ENCODE assay signal across 9 mouse cellular contexts in the genomic region with DNA sequence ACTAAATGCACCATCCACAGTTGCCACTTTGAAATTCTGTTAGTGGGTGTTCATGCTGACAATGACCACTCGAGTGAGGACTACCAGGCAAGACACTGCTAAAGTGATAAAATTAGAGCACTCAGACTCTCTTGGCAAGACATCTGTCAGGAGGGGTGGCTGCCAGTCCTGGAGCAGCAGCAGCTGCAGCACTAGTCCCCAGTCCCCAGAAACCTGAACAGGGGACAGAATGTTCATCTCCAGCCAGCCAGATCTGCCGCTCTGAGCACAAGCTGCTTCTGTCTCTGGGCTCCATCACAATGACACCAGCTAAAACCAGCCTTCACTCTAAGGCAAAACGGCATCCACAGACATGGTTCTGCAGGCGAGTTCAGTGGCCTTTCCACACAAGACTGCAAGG. TPM values are rescaled to one million over a fixed set of nuclear protein-coding genes. Genes with fewer than 3 reads are reported as not detected.
A peak's percentile ranks its signal among the peaks of the same experiment; 100 is the strongest.
DNase-seq lines count a peak whose midpoint lies in the region; ATAC-seq and TF ChIP-seq lines count a peak whose summit lies in the region.
"Had no signal": no experiment of that assay in that cellular context is flagged by ENCODE, and none has a peak within 500 bp of the region (broad histone marks: within the 10 kb centered on the region; RNA-seq: fewer than 3 reads in every experiment).

No protein-coding gene starts in this region.

- H3K9ac ChIP-seq in intestine, postnatal 0 days (ENCODE audit: low read depth, low read length), result no peak overlapping the region

- TF ChIP-seq CTCF in intestine, postnatal 0 days (IDR thresholded peaks at IDR 0.05; ENCODE audit: low read depth), result no peak

- DNase-seq in kidney, postnatal 14 days, result peak; percentile 7
- DNase-seq in kidney, adult 9 months, result no peak
- DNase-seq in heart, postnatal 14 days, result peak; percentile 53 to 59
- peak; percentile 81 for DNase-seq in right cerebral cortex, adult 18-20 months
- no peak for DNase-seq in ovary, adult 18-20 months (ENCODE audit: low spot score)
- no peak for DNase-seq in spleen, postnatal 36 days (ENCODE audit: low spot score in 2 of 2)

- no peak overlapping the region for H3K4me3 ChIP-seq in intestine, postnatal 0 days (ENCODE audit: low read depth, low read length)

- intact Hi-C loops in heart, postnatal 14 days (cut with DNase I), result no loop called here

- no peaks in the 10 kb centered on the region; the same call in 1 of the 2 replicates for H3K36me3 ChIP-seq in intestine, postnatal 0 days (ENCODE audit: control insufficient read depth, insufficient read depth)

- H3K27me3 ChIP-seq in intestine, postnatal 0 days (replicated peaks; ENCODE audit: control insufficient read depth, insufficient read depth, low read length), result no peaks in the 10 kb centered on the region

- 64% methylated on average over 4 of the region's 4 CpGs for WGBS in intestine, postnatal 0 days

- H3K4me1 ChIP-seq in intestine, postnatal 0 days (replicated peaks; ENCODE audit: control insufficient read depth, insufficient read depth, low read length), result no peaks in the 10 kb centered on the region

- no peaks in the 10 kb centered on the region for H3K9me3 ChIP-seq in intestine, postnatal 0 days (ENCODE audit: control insufficient read depth)

- no peak overlapping the region for H3K4me2 ChIP-seq in intestine, postnatal 0 days (replicated peaks; ENCODE audit: low read depth)

- no peak overlapping the region for H3K27ac ChIP-seq in intestine, postnatal 0 days (ENCODE audit: low read depth, low read length)
- H3K27ac ChIP-seq: macrophage had no signal

- peak; percentile 91 for ATAC-seq in frontal cortex, adult (ENCODE audit: low TSS enrichment)
- no peak for ATAC-seq in intestine, postnatal 0 days

RNA-seq across cellular contexts. Expression of gene Ube2e1, which starts 28.4 kb away (rescaled TPM):
- total RNA-seq in heart, postnatal 14 days (2021), result 10 to 100 TPM; 33.7 to 35.7 TPM
- polyA plus RNA-seq in intestine, postnatal 0 days (2015; fragmentation: Nextera tagmentation; extraction: Ambion mirVana), result 72.3 and 74.5 TPM in 2 replicates

RNA-seq across cellular contexts. Expression of gene Rpl15, which starts 32.1 kb away (rescaled TPM):
- total RNA-seq in heart, postnatal 14 days (2021), result 100 to 1,000 TPM; 622 to 682 TPM
- 262 and 264 TPM in 2 replicates for polyA plus RNA-seq in intestine, postnatal 0 days (2015; fragmentation: Nextera tagmentation; extraction: Ambion mirVana)

RNA-seq across cellular contexts. Expression of gene Nkiras1, which starts 32.3 kb away (rescaled TPM):
- total RNA-seq in heart, postnatal 14 days (2021), result 10 to 100 TPM; 34.6 to 36.3 TPM
- 23.4 and 24.9 TPM in 2 replicates for polyA plus RNA-seq in intestine, postnatal 0 days (2015; fragmentation: Nextera tagmentation; extraction: Ambion mirVana)

Comparison
In these comparisons a context has a peak if more than half of its experiments do, and no peak if none do; other contexts are left out.
1. DNase-seq: peak in kidney, postnatal 14 days (single experiment), heart, postnatal 14 days (2 of 2) and right cerebral cortex, adult 18-20 months (single experiment); none in kidney, adult 9 months (single experiment), ovary, adult 18-20 months (single experiment) and spleen, postnatal 36 days (0 of 2).